Mouse (Mus musculus): Measurements from ENCODE around the gene Zcchc14.

The Zcchc14 gene

DNA sequence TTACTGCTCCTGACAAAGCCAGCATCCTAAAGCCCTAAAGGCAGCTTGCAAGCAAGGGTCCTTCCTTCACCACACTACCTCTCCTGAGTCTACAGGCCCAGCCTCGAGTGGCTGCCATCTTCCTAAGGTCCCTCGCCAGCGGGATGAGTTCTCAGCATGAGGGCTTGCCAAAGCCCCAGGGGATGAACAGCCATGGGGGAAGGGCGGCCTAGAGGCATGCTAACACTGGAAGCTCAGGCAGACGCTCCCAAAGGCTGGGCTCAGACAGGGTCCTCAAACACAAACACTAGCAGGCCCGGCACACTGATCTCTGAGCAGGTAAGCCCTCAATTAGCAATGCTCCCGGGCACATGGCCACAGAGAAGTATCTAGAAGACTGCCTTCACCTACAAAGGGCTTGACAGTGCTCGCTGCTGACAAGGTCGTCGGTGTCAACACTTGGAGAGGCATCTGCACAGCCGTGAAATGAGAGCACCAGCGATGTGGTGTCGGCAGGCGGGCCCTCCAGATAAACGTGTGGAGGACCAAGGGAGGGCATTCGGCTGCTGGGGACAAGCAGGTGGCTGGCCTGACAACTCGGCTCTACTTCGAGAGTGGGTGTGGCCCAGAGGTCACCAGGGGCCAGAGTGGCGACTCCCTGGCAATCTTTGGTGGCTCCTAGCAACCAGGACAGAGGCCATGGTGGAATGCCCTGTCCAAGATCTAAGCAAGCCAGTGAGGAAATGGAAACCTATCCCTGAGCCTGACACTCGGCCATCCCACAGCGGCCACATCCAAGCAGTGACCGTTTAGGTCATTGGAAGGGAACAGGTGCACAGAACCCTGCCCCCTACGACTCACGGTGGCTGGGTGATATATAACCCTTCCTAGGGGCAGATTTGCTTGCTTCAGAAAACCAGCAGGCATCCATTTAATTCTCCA, 101.4 kb downstream of the Zcchc14 start:
- WGBS = 77% methylated on average over 24 of the region's 24 CpGs

DNA sequence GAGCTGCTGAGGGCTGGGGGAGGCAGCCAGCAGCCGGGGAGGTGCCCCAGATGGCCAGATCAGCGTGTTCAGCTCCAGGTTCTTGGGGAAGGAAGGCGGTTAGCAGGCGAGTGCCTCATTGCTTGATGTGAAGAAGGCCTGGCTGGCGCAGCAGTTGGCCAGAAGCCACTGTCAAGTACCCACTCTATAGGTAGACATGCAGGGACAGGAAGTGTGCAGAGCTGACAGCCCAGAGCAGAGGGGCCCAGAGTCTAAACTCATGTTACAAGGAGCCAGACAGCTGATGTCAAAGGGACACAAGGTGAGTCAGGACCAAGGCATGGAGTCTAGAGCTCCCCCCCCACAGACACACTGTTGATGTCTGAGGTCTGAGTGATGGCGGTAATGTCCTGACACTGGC, 102.6 kb downstream of the Zcchc14 start:
- 57% methylated on average over 6 of the region's 6 CpGs for WGBS

Data from cerebral cortex, adult 2 months (tissue).